Mouse (Mus musculus) kidney, adult 2 months (tissue): ENCODE results near the gene Lmbrd1.

Experiments used
- CTCF ChIP-seq: fragments of 200-500 bp; conservative IDR thresholded peaks from 2 replicates; pipeline ENCODE4 v1.5.1; 2011; ENCODE audit warnings: low read depth, mild to moderate bottlenecking, control low read depth, low read length, moderate library complexity, mixed read lengths; ENCODE audit not compliant: insufficient read depth, insufficient read length
- POLR2A ChIP-seq: fragments of 200-500 bp; IDR thresholded peaks from one replicate; pipeline ENCODE4 v1.6.1; 2011; ENCODE audit warnings: low read depth, low read length, control low read depth

DNA sequence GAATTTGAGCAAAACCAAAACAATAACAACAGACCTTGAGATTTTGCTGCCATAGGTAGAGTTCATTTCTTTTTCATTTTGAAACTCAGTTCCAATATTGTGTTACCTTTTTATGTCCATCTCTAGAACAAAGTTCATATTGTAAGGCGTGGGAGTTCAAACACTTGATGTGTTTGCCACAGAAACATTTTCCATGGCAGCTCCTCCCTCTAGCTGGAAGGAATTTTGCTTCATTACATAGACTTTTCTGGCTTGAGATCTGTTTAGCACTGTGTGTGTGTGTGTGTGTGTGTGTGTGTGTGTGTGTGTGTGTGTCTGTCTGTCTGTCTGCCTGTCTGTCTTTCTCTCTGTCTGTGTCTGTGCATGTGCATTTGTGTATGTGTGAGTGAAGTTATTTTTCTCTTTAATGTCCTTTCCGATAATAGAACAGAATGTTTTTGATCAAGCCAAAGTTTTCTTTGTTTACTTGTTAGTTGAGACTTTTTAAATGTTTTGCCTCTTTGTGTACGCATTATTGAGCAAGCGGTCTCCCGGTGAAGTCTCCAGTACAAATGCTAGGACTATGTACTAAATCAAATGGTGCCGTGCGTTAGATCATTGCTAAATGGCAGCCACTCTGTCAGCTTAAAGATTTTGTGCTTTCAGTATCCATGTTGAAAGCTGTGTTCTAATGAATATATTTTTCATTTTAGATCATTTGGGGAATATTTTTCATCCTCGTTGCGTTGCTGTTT is 64.9 kb downstream of the Lmbrd1 start:
- TF ChIP-seq CTCF: no peak
- TF ChIP-seq POLR2A: no peak
